Mouse (Mus musculus): ENCODE measurements around the gene Rasgef1b. TPM values are rescaled to one million over a fixed set of nuclear protein-coding genes. Genes with fewer than 3 reads are reported as not detected.

The Rasgef1b gene
- polyA plus RNA-seq, 1 experiment from 2014 or later: 59.7 TPM

GRCm38 (mm10) chr5:99521411-99521810, 207.5 kb downstream of the Rasgef1b start:
- WGBS: 57% methylated on average over 4 of the region's 4 CpGs
- Histone ChIP-seq H3K4me2 (ENCODE audit: low read length) (no peak overlapping the region), H3K9me3 (replicated peaks; ENCODE audit: control insufficient read depth, low read length, poor library complexity, severe bottlenecking) (no peaks in the 10 kb centered on the region), H3K4me1 (ENCODE audit: control insufficient read depth, insufficient read depth, low read length) (peaks cover 11% of the 10 kb centered on the region; the same call in 1 of the 2 replicates), H3K27me3 (ENCODE audit: control insufficient read depth, insufficient read depth, low read depth, low read length) (no peaks in the 10 kb centered on the region), H3K36me3 (ENCODE audit: control insufficient read depth, insufficient read depth, low read length) (no peaks in the 10 kb centered on the region), H3K4me3 (ENCODE audit: low read depth, low read length) (no peak overlapping the region), H3K9ac (ENCODE audit: low read depth, low read length) (no peak overlapping the region), H3K27ac (ENCODE audit: low read length) (no peak overlapping the region)
- ATAC-seq: no peak

- no peaks in the 10 kb centered on the region for H3K9me3 ChIP-seq (replicated peaks; ENCODE audit: control insufficient read depth, low read length, poor library complexity, severe bottlenecking)
- no peak overlapping the region for H3K4me3 ChIP-seq (ENCODE audit: low read depth, low read length)
- WGBS: 81% methylated on average over 2 of the region's 2 CpGs
- no peak overlapping the region for H3K9ac ChIP-seq (ENCODE audit: low read depth, low read length)
- ATAC-seq: no peak
- peaks cover 11% of the 10 kb centered on the region; the same call in 1 of the 2 replicates for H3K4me1 ChIP-seq (ENCODE audit: control insufficient read depth, insufficient read depth, low read length)
- H3K27ac ChIP-seq (ENCODE audit: low read length): no peak overlapping the region
- H3K4me2 ChIP-seq (ENCODE audit: low read length): no peak overlapping the region
- H3K36me3 ChIP-seq (ENCODE audit: control insufficient read depth, insufficient read depth, low read length): no peaks in the 10 kb centered on the region
- no peaks in the 10 kb centered on the region for H3K27me3 ChIP-seq (ENCODE audit: control insufficient read depth, insufficient read depth, low read depth, low read length)
Observed at GRCm38 (mm10) chr5:99519556-99519955, 209.3 kb downstream of the Rasgef1b start.

GRCm38 (mm10) chr5:99519023-99519422, 209.8 kb downstream of the Rasgef1b start:
- no peaks in the 10 kb centered on the region for H3K27me3 ChIP-seq (ENCODE audit: control insufficient read depth, insufficient read depth, low read depth, low read length)
- 42% methylated on average over 4 of the region's 4 CpGs for WGBS
- no peaks in the 10 kb centered on the region for H3K36me3 ChIP-seq (ENCODE audit: control insufficient read depth, insufficient read depth, low read length)
- no peak overlapping the region for H3K27ac ChIP-seq (ENCODE audit: low read length)
- no peak overlapping the region for H3K9ac ChIP-seq (ENCODE audit: low read depth, low read length)
- H3K4me2 ChIP-seq (ENCODE audit: low read length): no peak overlapping the region
- no peak for ATAC-seq
- no peaks in the 10 kb centered on the region for H3K9me3 ChIP-seq (replicated peaks; ENCODE audit: control insufficient read depth, low read length, poor library complexity, severe bottlenecking)
- H3K4me3 ChIP-seq (ENCODE audit: low read depth, low read length): no peak overlapping the region
- peaks cover 11% of the 10 kb centered on the region; the same call in 1 of the 2 replicates for H3K4me1 ChIP-seq (ENCODE audit: control insufficient read depth, insufficient read depth, low read length)

- Histone ChIP-seq H3K4me1 (ENCODE audit: control insufficient read depth, insufficient read depth, low read length) (peaks cover 7% of the 10 kb centered on the region; the same call in 1 of the 2 replicates), H3K27ac (ENCODE audit: low read length) (no peak overlapping the region)
Observed at GRCm38 (mm10) chr5:99516207-99516606, 212.7 kb downstream of the Rasgef1b start.

GRCm38 (mm10) chr5:99515764-99516163, 213.1 kb downstream of the Rasgef1b start:
- H3K27ac ChIP-seq (ENCODE audit: low read length): no peak overlapping the region
- H3K36me3 ChIP-seq (ENCODE audit: control insufficient read depth, insufficient read depth, low read length): no peaks in the 10 kb centered on the region
- H3K4me2 ChIP-seq (ENCODE audit: low read length): no peak overlapping the region
- ATAC-seq: no peak
- WGBS: 87% methylated on average over 4 of the region's 4 CpGs
- no peaks in the 10 kb centered on the region for H3K9me3 ChIP-seq (replicated peaks; ENCODE audit: control insufficient read depth, low read length, poor library complexity, severe bottlenecking)
- peaks cover 5% of the 10 kb centered on the region; the same call in 1 of the 2 replicates for H3K4me1 ChIP-seq (ENCODE audit: control insufficient read depth, insufficient read depth, low read length)
- H3K27me3 ChIP-seq (ENCODE audit: control insufficient read depth, insufficient read depth, low read depth, low read length): no peaks in the 10 kb centered on the region
- H3K9ac ChIP-seq (ENCODE audit: low read depth, low read length): no peak overlapping the region
- no peak overlapping the region for H3K4me3 ChIP-seq (ENCODE audit: low read depth, low read length)

More at GRCm38 (mm10) chr5:99516207-99516606, 212.7 kb downstream of the Rasgef1b start:
- no peak for ATAC-seq
- 93% methylated on average over 5 of the region's 5 CpGs for WGBS
- Histone ChIP-seq H3K9ac (ENCODE audit: low read depth, low read length) (no peak overlapping the region), H3K36me3 (ENCODE audit: control insufficient read depth, insufficient read depth, low read length) (no peaks in the 10 kb centered on the region), H3K27me3 (ENCODE audit: control insufficient read depth, insufficient read depth, low read depth, low read length) (no peaks in the 10 kb centered on the region), H3K9me3 (replicated peaks; ENCODE audit: control insufficient read depth, low read length, poor library complexity, severe bottlenecking) (no peaks in the 10 kb centered on the region), H3K4me2 (ENCODE audit: low read length) (no peak overlapping the region), H3K4me3 (ENCODE audit: low read depth, low read length) (no peak overlapping the region)

GRCm38 (mm10) chr5:99513209-99513880, 215.5 kb downstream of the Rasgef1b start:
- Histone ChIP-seq H3K4me2 (ENCODE audit: low read length) (no peak overlapping the region), H3K9ac (ENCODE audit: low read depth, low read length) (no peak overlapping the region), H3K4me3 (ENCODE audit: low read depth, low read length) (no peak overlapping the region), H3K4me1 (ENCODE audit: control insufficient read depth, insufficient read depth, low read length) (peaks cover 5% of the 10 kb centered on the region; the same call in 1 of the 2 replicates), H3K27me3 (ENCODE audit: control insufficient read depth, insufficient read depth, low read depth, low read length) (no peaks in the 10 kb centered on the region), H3K36me3 (ENCODE audit: control insufficient read depth, insufficient read depth, low read length) (no peaks in the 10 kb centered on the region), H3K27ac (ENCODE audit: low read length) (0 out of 2 replicates have a peak overlapping the region, but pooled peaks have one; percentile 3), H3K9me3 (replicated peaks; ENCODE audit: control insufficient read depth, low read length, poor library complexity, severe bottlenecking) (no peaks in the 10 kb centered on the region)
- ATAC-seq: peak; percentile 51; the same call in 1 of the 2 replicates
- WGBS: 15% methylated on average over 9 of the region's 9 CpGs

- WGBS: 40% methylated on average over 11 of the region's 11 CpGs
- H3K4me1 ChIP-seq (ENCODE audit: control insufficient read depth, insufficient read depth, low read length): peaks cover 5% of the 10 kb centered on the region; the same call in 1 of the 2 replicates
- no peak overlapping the region for H3K4me3 ChIP-seq (ENCODE audit: low read depth, low read length)
- no peaks in the 10 kb centered on the region for H3K9me3 ChIP-seq (replicated peaks; ENCODE audit: control insufficient read depth, low read length, poor library complexity, severe bottlenecking)
- no peak overlapping the region for H3K4me2 ChIP-seq (ENCODE audit: low read length)
- H3K36me3 ChIP-seq (ENCODE audit: control insufficient read depth, insufficient read depth, low read length): no peaks in the 10 kb centered on the region
- H3K27ac ChIP-seq (ENCODE audit: low read length): no peak overlapping the region
- H3K27me3 ChIP-seq (ENCODE audit: control insufficient read depth, insufficient read depth, low read depth, low read length): no peaks in the 10 kb centered on the region
- no peak overlapping the region for H3K9ac ChIP-seq (ENCODE audit: low read depth, low read length)
- no peak for ATAC-seq
Observed at GRCm38 (mm10) chr5:99511081-99511480, 217.8 kb downstream of the Rasgef1b start.

GRCm38 (mm10) chr5:99506109-99506508, 222.8 kb downstream of the Rasgef1b start:
- Histone ChIP-seq H3K36me3 (ENCODE audit: control insufficient read depth, insufficient read depth, low read length) (no peaks in the 10 kb centered on the region), H3K9ac (ENCODE audit: low read depth, low read length) (no peak overlapping the region), H3K27ac (ENCODE audit: low read length) (no peak overlapping the region), H3K4me3 (ENCODE audit: low read depth, low read length) (no peak overlapping the region), H3K27me3 (ENCODE audit: control insufficient read depth, insufficient read depth, low read depth, low read length) (no peaks in the 10 kb centered on the region), H3K4me2 (ENCODE audit: low read length) (no peak overlapping the region), H3K4me1 (ENCODE audit: control insufficient read depth, insufficient read depth, low read length) (no peaks in the 10 kb centered on the region), H3K9me3 (replicated peaks; ENCODE audit: control insufficient read depth, low read length, poor library complexity, severe bottlenecking) (no peaks in the 10 kb centered on the region)
- ATAC-seq: no peak
- WGBS: 89% methylated on average over 7 of the region's 7 CpGs

- H3K4me3 ChIP-seq (ENCODE audit: low read depth, low read length): no peak overlapping the region
- no peaks in the 10 kb centered on the region for H3K4me1 ChIP-seq (ENCODE audit: control insufficient read depth, insufficient read depth, low read length)
- H3K9me3 ChIP-seq (replicated peaks; ENCODE audit: control insufficient read depth, low read length, poor library complexity, severe bottlenecking): no peaks in the 10 kb centered on the region
- no peak overlapping the region for H3K9ac ChIP-seq (ENCODE audit: low read depth, low read length)
- ATAC-seq: peak; percentile 88
- no peak overlapping the region for H3K4me2 ChIP-seq (ENCODE audit: low read length)
- 44% methylated on average over 9 of the region's 9 CpGs for WGBS
- H3K27ac ChIP-seq (ENCODE audit: low read length): no peak overlapping the region
- H3K36me3 ChIP-seq (ENCODE audit: control insufficient read depth, insufficient read depth, low read length): no peaks in the 10 kb centered on the region
- H3K27me3 ChIP-seq (ENCODE audit: control insufficient read depth, insufficient read depth, low read depth, low read length): no peaks in the 10 kb centered on the region
Observed at GRCm38 (mm10) chr5:99504349-99504830, 224.5 kb downstream of the Rasgef1b start.

All from midbrain, embryonic 16.5 days (tissue).